Mouse (Mus musculus) MEL (cell line): ENCODE results near the gene Cyp4b1.

Experiments used
- CTCF ChIP-seq, 3 experiments: IDR thresholded peaks in 2 of 3; conservative IDR thresholded peaks in 1 of 3; 2 replicates each; pipeline ENCODE4 v1.5.1; 2011 to 2012; ENCODE audit warnings: low read length in 3 of 3, low read depth in 2 of 3, mild to moderate bottlenecking in 2 of 3, improper control_type of control experiment in 1 of 3, inconsistent platforms in 1 of 3, mixed read lengths in 1 of 3, moderate library complexity in 1 of 3; ENCODE audit not compliant: control insufficient read depth in 1 of 3, insufficient read depth in 1 of 3, poor library complexity in 1 of 3, severe bottlenecking in 1 of 3
- EP300 ChIP-seq, 2 experiments: IDR thresholded peaks; 2 replicates each; pipeline ENCODE4 v1.6.1; 2011; ENCODE audit warnings: improper control_type of control experiment in 2 of 2, low read length in 2 of 2, low read depth in 1 of 2, mild to moderate bottlenecking in 1 of 2
- GATA1 ChIP-seq: IDR thresholded peaks from 2 replicates; pipeline ENCODE4 v1.6.1; 2011; ENCODE audit warnings: low read depth, low read length, improper control_type of control experiment
- HCFC1 ChIP-seq: IDR thresholded peaks from 2 replicates; pipeline ENCODE4 v1.6.1; 2012; ENCODE audit warnings: low read depth, mild to moderate bottlenecking, inconsistent platforms, low read length, improper control_type of control experiment, moderate library complexity
- KAT2A ChIP-seq: conservative IDR thresholded peaks from 2 replicates; pipeline ENCODE4 v1.6.1; 2012; ENCODE audit warnings: low read depth, low read length, improper control_type of control experiment, inconsistent platforms
- MAFK ChIP-seq: IDR thresholded peaks from 2 replicates; pipeline ENCODE4 v1.6.1; 2011; ENCODE audit warnings: low read depth, mild to moderate bottlenecking, low read length, improper control_type of control experiment, borderline replicate concordance
- MAZ ChIP-seq: IDR thresholded peaks from 2 replicates; pipeline ENCODE4 v1.6.1; 2012; ENCODE audit warnings: low read depth, mild to moderate bottlenecking, inconsistent platforms, low read length, improper control_type of control experiment
- POLR2A ChIP-seq, 2 experiments: IDR thresholded peaks; 2 replicates each; pipeline ENCODE4 v1.6.1; 2011 to 2012; ENCODE audit warnings: low read length in 2 of 2, mild to moderate bottlenecking in 2 of 2, control low read depth in 1 of 2, improper control_type of control experiment in 1 of 2, low read depth in 1 of 2, moderate library complexity in 1 of 2; ENCODE audit not compliant: control insufficient read depth in 1 of 2, insufficient read depth in 1 of 2, poor library complexity in 1 of 2
- TAL1 ChIP-seq: IDR thresholded peaks from 2 replicates; pipeline ENCODE4 v1.6.1; 2012; ENCODE audit warnings: mild to moderate bottlenecking, inconsistent platforms, low read length, moderate library complexity, mixed read lengths
- ZKSCAN1 ChIP-seq: IDR thresholded peaks from 2 replicates; pipeline ENCODE4 v1.6.1; 2012; ENCODE audit warnings: low read depth, mild to moderate bottlenecking, inconsistent platforms, low read length, improper control_type of control experiment, moderate library complexity
- ZNF384 ChIP-seq: IDR thresholded peaks from 2 replicates; pipeline ENCODE4 v1.6.1; 2012; ENCODE audit warnings: low read depth, mild to moderate bottlenecking, inconsistent platforms, low read length, improper control_type of control experiment

- TF ChIP-seq EP300 (IDR thresholded peaks at IDR 0.05; ENCODE audit: low read depth in 1 of 2, low read length in 2 of 2) (no peak), POLR2A (IDR thresholded peaks at IDR 0.05; ENCODE audit: control insufficient read depth in 1 of 2, insufficient read depth in 1 of 2, low read depth in 1 of 2, low read length in 2 of 2, poor library complexity in 1 of 2) (no peak), GATA1 (no peak), MAZ (no peak), MAFK (no peak), TAL1 (no peak), HCFC1 (no peak), CTCF (IDR thresholded peaks at IDR 0.05 in 2 of 3, conservative IDR thresholded peaks at IDR 0.05 in 1 of 3; ENCODE audit: control insufficient read depth in 1 of 3, insufficient read depth in 1 of 3, low read depth in 2 of 3, low read length in 3 of 3, poor library complexity in 1 of 3, severe bottlenecking in 1 of 3) (no peak), KAT2A (no peak), ZNF384 (no peak), ZKSCAN1 (no peak)
Measured at GRCm38 (mm10) chr4:115575776-115576175, 71.7 kb downstream of the Cyp4b1 start.
